Mouse (Mus musculus) myocyte (in vitro differentiated cells): Measurements from ENCODE around the gene Aldh1l1.

Experiments used
- MAX ChIP-seq: IDR thresholded peaks from one replicate; pipeline ENCODE4 v1.6.1; 2011; ENCODE audit warnings: low read depth, mild to moderate bottlenecking, control low read depth
- MYOD1 ChIP-seq, 3 experiments: IDR thresholded peaks; one replicate each; pipeline ENCODE4 v1.6.1; 2011; ENCODE audit warnings: control low read depth in 2 of 3, low read depth in 2 of 3, mild to moderate bottlenecking in 2 of 3, moderate library complexity in 1 of 3; ENCODE audit not compliant: insufficient read length in 2 of 3, control insufficient read depth in 1 of 3
- POLR2A ChIP-seq: IDR thresholded peaks from one replicate; pipeline ENCODE4 v1.6.1; 2011; ENCODE audit warnings: low read depth, mild to moderate bottlenecking, control low read depth, moderate library complexity; ENCODE audit not compliant: insufficient read length

DNA sequence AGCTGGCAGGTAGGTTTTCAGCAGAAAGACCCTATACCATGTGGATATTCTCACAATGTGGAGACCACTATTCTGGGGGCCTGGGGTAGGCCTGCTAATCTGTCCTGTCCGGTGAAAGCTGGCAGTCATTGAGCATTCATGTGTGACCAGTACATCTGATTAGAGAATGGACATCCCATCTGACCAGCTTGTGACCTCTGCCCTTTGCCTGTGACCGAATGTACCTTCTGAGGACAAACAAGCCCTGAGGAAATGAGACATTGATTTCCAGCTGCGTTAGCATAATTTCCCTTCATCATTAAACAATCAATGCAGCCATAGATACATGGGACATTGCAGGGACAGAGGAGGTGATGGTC is 10.4 kb upstream of the Aldh1l1 start:
- TF ChIP-seq POLR2A: no peak
- TF ChIP-seq MAX: no peak
- TF ChIP-seq MYOD1 (IDR thresholded peaks at IDR 0.05; ENCODE audit: control insufficient read depth in 1 of 3, insufficient read length in 2 of 3, low read depth in 2 of 3): no peak
